Mouse (Mus musculus) liver, embryonic 15.5 days (tissue): ENCODE measurements at regions not wholly inside any gene's neighbourhood (a gene's known extent, or its start where the extent isn't known, plus 50 kb on each side); places are given as distances from the start of the nearest gene placed in this dataset.

Source experiments
- ATAC-seq: fragments of 200-750 bp; cut with Nextera tagmentation; 2 replicates; pipeline ENCODE4 v1.8.0; 2017; ENCODE audit warnings: moderate number of reproducible peaks, mild to moderate bottlenecking, moderate library complexity; ENCODE audit not compliant: insufficient read depth
- H3K27ac ChIP-seq: fragments of 300-500 bp; sonication (generic); replicated peaks from 2 replicates; pipeline ENCODE4 v1.5.1; 2015; ENCODE audit warnings: mild to moderate bottlenecking, inconsistent platforms
- H3K27me3 ChIP-seq: fragments of 300-500 bp; sonication (generic); 2 replicates; pipeline ENCODE4 v1.6.1; 2015; ENCODE audit warnings: mild to moderate bottlenecking, inconsistent platforms
- H3K36me3 ChIP-seq: fragments of 300-500 bp; sonication (generic); replicated peaks from 2 replicates; pipeline ENCODE4 v1.6.1; 2015; ENCODE audit warnings: moderate library complexity, mild to moderate bottlenecking, inconsistent platforms
- H3K4me1 ChIP-seq: fragments of 300-500 bp; sonication (generic); replicated peaks from 2 replicates; pipeline ENCODE4 v1.6.1; 2015; ENCODE audit warnings: inconsistent platforms
- H3K4me2 ChIP-seq: fragments of 300-500 bp; sonication (generic); 2 replicates; pipeline ENCODE4 v1.6.1; 2015; ENCODE audit warnings: moderate library complexity, mild to moderate bottlenecking, inconsistent platforms
- H3K4me3 ChIP-seq: fragments of 300-500 bp; sonication (generic); replicated peaks from 2 replicates; pipeline ENCODE4 v1.5.1; 2015; ENCODE audit warnings: mild to moderate bottlenecking, inconsistent platforms
- H3K9ac ChIP-seq: fragments of 300-500 bp; sonication (generic); 2 replicates; pipeline ENCODE4 v1.6.1; 2015; ENCODE audit warnings: moderate library complexity, mild to moderate bottlenecking, inconsistent platforms
- H3K9me3 ChIP-seq: fragments of 300-500 bp; sonication (generic); replicated peaks from 2 replicates; pipeline ENCODE4 v1.6.1; 2016; ENCODE audit warnings: inconsistent platforms
- WGBS: fragments of 180-500 bp; shearing (Covaris S2); methylation state at CpG from one replicate; pipeline ENCODE4 v1.1.7; 2015; ENCODE audit warnings: mixed read lengths; ENCODE audit not compliant: insufficient replicate concordance; 5-methylcytosine and 5-hydroxymethylcytosine counted together

GRCm38 (mm10) chr1:72017814-72018478, 194.2 kb downstream of the Mreg start:
- no peaks in the 10 kb centered on the region for H3K9me3 ChIP-seq
- WGBS: 61% methylated on average over 1 of the region's 1 CpGs
- H3K4me3 ChIP-seq: no peak overlapping the region
- no peaks in the 10 kb centered on the region for H3K27me3 ChIP-seq
- peaks cover 4% of the 10 kb centered on the region; the same call in 1 of the 2 replicates for H3K4me1 ChIP-seq
- no peak overlapping the region for H3K9ac ChIP-seq
- no peak overlapping the region for H3K4me2 ChIP-seq
- H3K27ac ChIP-seq: no peak overlapping the region
- H3K36me3 ChIP-seq: no peaks in the 10 kb centered on the region
- no peak for ATAC-seq

- no peaks in the 10 kb centered on the region for H3K9me3 ChIP-seq
- H3K4me2 ChIP-seq: no peak overlapping the region
- peaks cover 4% of the 10 kb centered on the region; the same call in 1 of the 2 replicates for H3K4me1 ChIP-seq
- H3K9ac ChIP-seq: no peak overlapping the region
- H3K36me3 ChIP-seq: no peaks in the 10 kb centered on the region
- H3K4me3 ChIP-seq: no peak overlapping the region
- 72% methylated on average over 4 of the region's 4 CpGs for WGBS
- H3K27me3 ChIP-seq: no peaks in the 10 kb centered on the region
- no peak for ATAC-seq
- H3K27ac ChIP-seq: no peak overlapping the region
These were observed 196.6 kb downstream of the Mreg start for GRCm38 (mm10) chr1:72015471-72015870.

- Histone ChIP-seq H3K9ac (no peak overlapping the region), H3K27me3 (no peaks in the 10 kb centered on the region), H3K4me2 (no peak overlapping the region), H3K9me3 (no peaks in the 10 kb centered on the region), H3K4me1 (peaks cover 6% of the 10 kb centered on the region), H3K27ac (no peak overlapping the region), H3K4me3 (no peak overlapping the region), H3K36me3 (no peaks in the 10 kb centered on the region)
- 29% methylated on average over 2 of the region's 2 CpGs for WGBS
- no peak for ATAC-seq
These were observed 197.5 kb downstream of the Mreg start for GRCm38 (mm10) chr1:72014580-72014979.

- H3K9ac ChIP-seq: no peak overlapping the region
- no peaks in the 10 kb centered on the region for H3K27me3 ChIP-seq
- H3K9me3 ChIP-seq: no peaks in the 10 kb centered on the region
- no peak overlapping the region for H3K4me3 ChIP-seq
- ATAC-seq: no peak
- no peaks in the 10 kb centered on the region for H3K36me3 ChIP-seq
- H3K4me2 ChIP-seq: no peak overlapping the region
- no peak overlapping the region for H3K27ac ChIP-seq
- 65% methylated on average over 7 of the region's 7 CpGs for WGBS
- H3K4me1 ChIP-seq: peaks cover 12% of the 10 kb centered on the region
These were observed 198.2 kb downstream of the Mreg start for GRCm38 (mm10) chr1:72013863-72014262.

- Histone ChIP-seq H3K4me2 (no peak overlapping the region), H3K4me3 (no peak overlapping the region), H3K36me3 (no peaks in the 10 kb centered on the region), H3K4me1 (peaks cover 12% of the 10 kb centered on the region), H3K9me3 (no peaks in the 10 kb centered on the region), H3K27ac (no peak overlapping the region), H3K9ac (no peak overlapping the region), H3K27me3 (no peaks in the 10 kb centered on the region)
- no peak for ATAC-seq
- 69% methylated on average over 7 of the region's 7 CpGs for WGBS
These were observed 199.4 kb downstream of the Mreg start for GRCm38 (mm10) chr1:72012710-72013109.

GRCm38 (mm10) chr1:72009270-72009928, 202.7 kb downstream of the Mreg start:
- Histone ChIP-seq H3K4me1 (peaks cover 10% of the 10 kb centered on the region), H3K4me3 (no peak overlapping the region), H3K36me3 (no peaks in the 10 kb centered on the region), H3K4me2 (no peak overlapping the region), H3K9ac (no peak overlapping the region), H3K9me3 (no peaks in the 10 kb centered on the region), H3K27ac (no peak overlapping the region), H3K27me3 (no peaks in the 10 kb centered on the region)
- no peak for ATAC-seq
- WGBS: 17% methylated on average over 7 of the region's 7 CpGs

GRCm38 (mm10) chr1:72006696-72007291, 205.3 kb downstream of the Mreg start:
- no peak for ATAC-seq
- H3K9ac ChIP-seq: no peak overlapping the region
- WGBS: 70% methylated on average over 7 of the region's 7 CpGs

GRCm38 (mm10) chr1:72005956-72006355, 206.2 kb downstream of the Mreg start:
- no peak for ATAC-seq

More at GRCm38 (mm10) chr1:72006696-72007291, 205.3 kb downstream of the Mreg start:
- H3K4me3 ChIP-seq: no peak overlapping the region
- H3K36me3 ChIP-seq: no peaks in the 10 kb centered on the region
- peaks cover 11% of the 10 kb centered on the region for H3K4me1 ChIP-seq
- H3K27me3 ChIP-seq: no peaks in the 10 kb centered on the region
- no peaks in the 10 kb centered on the region for H3K9me3 ChIP-seq
- no peak overlapping the region for H3K27ac ChIP-seq
- H3K4me2 ChIP-seq: no peak overlapping the region

GRCm38 (mm10) chr1:72005550-72005949, 206.6 kb downstream of the Mreg start:
- H3K4me1 ChIP-seq: peaks cover 11% of the 10 kb centered on the region
- H3K9me3 ChIP-seq: no peaks in the 10 kb centered on the region
- H3K4me2 ChIP-seq: no peak overlapping the region
- no peaks in the 10 kb centered on the region for H3K36me3 ChIP-seq
- no peak overlapping the region for H3K27ac ChIP-seq
- no peak for ATAC-seq
- H3K27me3 ChIP-seq: no peaks in the 10 kb centered on the region
- H3K9ac ChIP-seq: no peak overlapping the region
- no peak overlapping the region for H3K4me3 ChIP-seq
- WGBS: 73% methylated on average over 7 of the region's 7 CpGs

More at GRCm38 (mm10) chr1:72005956-72006355, 206.2 kb downstream of the Mreg start:
- Histone ChIP-seq H3K27ac (no peak overlapping the region), H3K4me3 (no peak overlapping the region), H3K36me3 (no peaks in the 10 kb centered on the region), H3K4me1 (peaks cover 11% of the 10 kb centered on the region), H3K9ac (no peak overlapping the region), H3K4me2 (no peak overlapping the region), H3K9me3 (no peaks in the 10 kb centered on the region), H3K27me3 (no peaks in the 10 kb centered on the region)
- WGBS: 65% methylated on average over 8 of the region's 8 CpGs

- Histone ChIP-seq H3K4me3 (no peak overlapping the region), H3K9me3 (no peaks in the 10 kb centered on the region), H3K4me1 (peaks cover 3% of the 10 kb centered on the region; the same call in 1 of the 2 replicates), H3K9ac (no peak overlapping the region), H3K4me2 (no peak overlapping the region), H3K27me3 (no peaks in the 10 kb centered on the region), H3K27ac (no peak overlapping the region), H3K36me3 (no peaks in the 10 kb centered on the region)
- no peak for ATAC-seq
- 52% methylated on average over 14 of the region's 14 CpGs for WGBS
These were observed 208.5 kb downstream of the Mreg start for GRCm38 (mm10) chr1:72003424-72004278.
